Comparison of ENCODE assay signal across 7 mouse cellular contexts in genomic region chr8:72572507-72572906, GRCm38 (mm10). TPM values are rescaled to one million over a fixed set of nuclear protein-coding genes. Genes with fewer than 3 reads are reported as not detected.
DNase-seq lines count a peak whose midpoint lies in the region; ATAC-seq and TF ChIP-seq lines count a peak whose summit lies in the region.

No protein-coding gene starts in this region.

- H3K4me3 ChIP-seq in thymus, adult 2 months (ENCODE audit: control insufficient read depth, insufficient read depth, low read length) = peak overlapping the region; percentile 82
- H3K4me3 ChIP-seq in forebrain, embryonic 13.5 days = peak overlapping the region; percentile 67
- peak overlapping the region; percentile 56 for H3K4me3 ChIP-seq in hindbrain, embryonic 14.5 days (replicated peaks; ENCODE audit: low read length)
- H3K4me3 ChIP-seq in midbrain, postnatal 0 days (ENCODE audit: low read depth, low read length) = peak overlapping the region; percentile 57

- H3K9ac ChIP-seq in forebrain, embryonic 13.5 days = peak overlapping the region; percentile 80
- peak overlapping the region; percentile 65 for H3K9ac ChIP-seq in hindbrain, embryonic 14.5 days
- H3K9ac ChIP-seq in midbrain, postnatal 0 days (replicated peaks; ENCODE audit: low read length, poor library complexity, severe bottlenecking) = peak overlapping the region; percentile 75

- H3K36me3 ChIP-seq in thymus, adult 2 months (ENCODE audit: control insufficient read depth, insufficient read depth, low read length) = peaks cover 9% of the 10 kb centered on the region
- H3K36me3 ChIP-seq in forebrain, embryonic 13.5 days (ENCODE audit: poor library complexity, severe bottlenecking) = peaks cover 21% of the 10 kb centered on the region
- H3K36me3 ChIP-seq in hindbrain, embryonic 14.5 days (replicated peaks; ENCODE audit: control insufficient read depth, insufficient read depth) = peaks cover 15% of the 10 kb centered on the region
- H3K36me3 ChIP-seq in midbrain, postnatal 0 days (ENCODE audit: insufficient read depth, low read length) = peaks cover 20% of the 10 kb centered on the region; the same call in 1 of the 2 replicates

- no peak for DNase-seq in thymus, adult 2 months
- no peak for DNase-seq in thymus, postnatal 25 days
- no peak for DNase-seq in hindbrain, embryonic 14.5 days (ENCODE audit: low spot score)
- DNase-seq in midbrain, postnatal 0 days (ENCODE audit: low spot score) = no peak
- DNase-seq in embryo, embryonic 10.5 days (ENCODE audit: low spot score) = no peak
- DNase-seq in right cerebral cortex, adult 18-20 months = no peak

- peaks cover 16% of the 10 kb centered on the region for H3K4me1 ChIP-seq in thymus, adult 2 months (replicated peaks; ENCODE audit: control insufficient read depth, insufficient read depth, low read length)
- H3K4me1 ChIP-seq in forebrain, embryonic 13.5 days = peaks cover 32% of the 10 kb centered on the region
- peaks cover 23% of the 10 kb centered on the region for H3K4me1 ChIP-seq in hindbrain, embryonic 14.5 days (replicated peaks; ENCODE audit: control insufficient read depth, insufficient read depth, low read length)
- peaks cover 15% of the 10 kb centered on the region for H3K4me1 ChIP-seq in midbrain, postnatal 0 days (ENCODE audit: insufficient read depth, low read length)

- WGBS in thymus, adult 2 months = 48% methylated on average over 10 of the region's 10 CpGs
- WGBS in forebrain, embryonic 13.5 days = 6% methylated on average over 10 of the region's 10 CpGs
- WGBS in hindbrain, embryonic 14.5 days = 5% methylated on average over 10 of the region's 10 CpGs
- 4% methylated on average over 10 of the region's 10 CpGs for WGBS in midbrain, postnatal 0 days

- no peaks in the 10 kb centered on the region for H3K9me3 ChIP-seq in forebrain, embryonic 13.5 days (replicated peaks)
- H3K9me3 ChIP-seq in hindbrain, embryonic 14.5 days (ENCODE audit: control insufficient read depth, low read length) = no peaks in the 10 kb centered on the region
- H3K9me3 ChIP-seq in midbrain, postnatal 0 days (ENCODE audit: low read length) = no peaks in the 10 kb centered on the region

- no peak overlapping the region for H3K27ac ChIP-seq in thymus, adult 2 months (ENCODE audit: control insufficient read depth, insufficient read depth, low read length)
- H3K27ac ChIP-seq in forebrain, embryonic 13.5 days = no peak overlapping the region
- H3K27ac ChIP-seq in hindbrain, embryonic 14.5 days = no peak overlapping the region
- no peak overlapping the region for H3K27ac ChIP-seq in midbrain, postnatal 0 days (ENCODE audit: low read depth, low read length)

- no peak for ATAC-seq in forebrain, embryonic 13.5 days
- no peak for ATAC-seq in hindbrain, embryonic 14.5 days (ENCODE audit: low FRiP score)
- no peak for ATAC-seq in midbrain, postnatal 0 days (ENCODE audit: low FRiP score)

- no peak for TF ChIP-seq CTCF in thymus, adult 2 months (IDR thresholded peaks at IDR 0.05; ENCODE audit: borderline replicate concordance, control insufficient read depth, extremely low read depth, insufficient read depth, low read length, poor library complexity)
- no peak for TF ChIP-seq CTCF in midbrain, postnatal 0 days (IDR thresholded peaks at IDR 0.05)

- H3K27me3 ChIP-seq in thymus, adult 2 months (ENCODE audit: control insufficient read depth, insufficient read depth, low read length) = no peaks in the 10 kb centered on the region
- no peaks in the 10 kb centered on the region for H3K27me3 ChIP-seq in forebrain, embryonic 13.5 days
- H3K27me3 ChIP-seq in hindbrain, embryonic 14.5 days (ENCODE audit: control insufficient read depth, insufficient read depth, low read length) = no peaks in the 10 kb centered on the region
- no peaks in the 10 kb centered on the region for H3K27me3 ChIP-seq in midbrain, postnatal 0 days (ENCODE audit: insufficient read depth, low read length)

- peak overlapping the region; percentile 93 for H3K4me2 ChIP-seq in forebrain, embryonic 13.5 days
- H3K4me2 ChIP-seq in hindbrain, embryonic 14.5 days (replicated peaks) = peak overlapping the region; percentile 85
- peak overlapping the region; percentile 84 for H3K4me2 ChIP-seq in midbrain, postnatal 0 days (ENCODE audit: low read depth, low read length, poor library complexity, severe bottlenecking)

- no peak for TF ChIP-seq POLR2A in thymus, adult 2 months (IDR thresholded peaks at IDR 0.05; ENCODE audit: control insufficient read depth, extremely low read depth, insufficient read depth, low read length, poor library complexity)

RNA-seq across cellular contexts. Expression of gene Tmem38a, which starts 0.7 kb away (rescaled TPM):
- polyA plus RNA-seq in thymus, adult 2 months (2012; rRNA removed) = 23.2 and 56.1 TPM in 2 replicates
- 13.3 and 13.5 TPM in 2 replicates for polyA plus RNA-seq in forebrain, embryonic 13.5 days (2015; fragmentation: Nextera tagmentation; extraction: Ambion mirVana)
- 34.2 TPM in 2 replicates for polyA plus RNA-seq in hindbrain, embryonic 14.5 days (2014; fragmentation: Nextera tagmentation; extraction: Ambion mirVana)
- total RNA-seq in midbrain, postnatal 0 days (2014; rRNA removed) = 64.6 and 73.7 TPM in 2 replicates
- polyA plus RNA-seq in midbrain, postnatal 0 days (2015; fragmentation: Nextera tagmentation; extraction: Ambion mirVana) = 36.7 and 44.7 TPM in 2 replicates

RNA-seq across cellular contexts. Expression of gene Smim7, which starts 1.6 kb away (rescaled TPM):
- polyA plus RNA-seq in thymus, adult 2 months (2012; rRNA removed) = 66.4 and 79.2 TPM in 2 replicates
- 123 and 126 TPM in 2 replicates for polyA plus RNA-seq in forebrain, embryonic 13.5 days (2015; fragmentation: Nextera tagmentation; extraction: Ambion mirVana)
- 131 and 140 TPM in 2 replicates for polyA plus RNA-seq in hindbrain, embryonic 14.5 days (2014; fragmentation: Nextera tagmentation; extraction: Ambion mirVana)
- total RNA-seq in midbrain, postnatal 0 days (2014; rRNA removed) = 89.0 and 99.9 TPM in 2 replicates
- 155 and 156 TPM in 2 replicates for polyA plus RNA-seq in midbrain, postnatal 0 days (2015; fragmentation: Nextera tagmentation; extraction: Ambion mirVana)

RNA-seq across cellular contexts. Expression of gene Med26, which starts 24.4 kb away (rescaled TPM):
- polyA plus RNA-seq in thymus, adult 2 months (2012; rRNA removed) = 26.3 and 32.1 TPM in 2 replicates
- polyA plus RNA-seq in forebrain, embryonic 13.5 days (2015; fragmentation: Nextera tagmentation; extraction: Ambion mirVana) = 15.5 and 19.4 TPM in 2 replicates
- polyA plus RNA-seq in hindbrain, embryonic 14.5 days (2014; fragmentation: Nextera tagmentation; extraction: Ambion mirVana) = 13.4 and 15.8 TPM in 2 replicates
- total RNA-seq in midbrain, postnatal 0 days (2014; rRNA removed) = 16.2 and 17.8 TPM in 2 replicates
- polyA plus RNA-seq in midbrain, postnatal 0 days (2015; fragmentation: Nextera tagmentation; extraction: Ambion mirVana) = 17.4 and 19.1 TPM in 2 replicates
